Mouse (Mus musculus) left cerebral cortex, postnatal 4 days (tissue): Measurements from ENCODE around the gene Ccdc125. TPM values are rescaled to one million over a fixed set of nuclear protein-coding genes. Genes with fewer than 3 reads are reported as not detected.
A peak's percentile ranks its signal among the peaks of the same experiment; 100 is the strongest.

ENCODE experiments used
- DNase-seq: peaks from one replicate; pipeline ENCODE4 v3.0.0-alpha.2; 2022
- intact Hi-C: fragments of 180-260 bp; cut with DNase I; formaldehyde crosslinking; loops from one replicate; pipeline ENCODE4 v1.15.1; 2025
- total RNA-seq, 2 experiments: library from RNA; stranded (reverse); gene quantifications; 2 replicates each; pipeline ENCODE4 v1.2.3; 2021

Gene Ccdc125
- total RNA-seq: under 1 TPM; 0.86 to 0.93 TPM

DNA sequence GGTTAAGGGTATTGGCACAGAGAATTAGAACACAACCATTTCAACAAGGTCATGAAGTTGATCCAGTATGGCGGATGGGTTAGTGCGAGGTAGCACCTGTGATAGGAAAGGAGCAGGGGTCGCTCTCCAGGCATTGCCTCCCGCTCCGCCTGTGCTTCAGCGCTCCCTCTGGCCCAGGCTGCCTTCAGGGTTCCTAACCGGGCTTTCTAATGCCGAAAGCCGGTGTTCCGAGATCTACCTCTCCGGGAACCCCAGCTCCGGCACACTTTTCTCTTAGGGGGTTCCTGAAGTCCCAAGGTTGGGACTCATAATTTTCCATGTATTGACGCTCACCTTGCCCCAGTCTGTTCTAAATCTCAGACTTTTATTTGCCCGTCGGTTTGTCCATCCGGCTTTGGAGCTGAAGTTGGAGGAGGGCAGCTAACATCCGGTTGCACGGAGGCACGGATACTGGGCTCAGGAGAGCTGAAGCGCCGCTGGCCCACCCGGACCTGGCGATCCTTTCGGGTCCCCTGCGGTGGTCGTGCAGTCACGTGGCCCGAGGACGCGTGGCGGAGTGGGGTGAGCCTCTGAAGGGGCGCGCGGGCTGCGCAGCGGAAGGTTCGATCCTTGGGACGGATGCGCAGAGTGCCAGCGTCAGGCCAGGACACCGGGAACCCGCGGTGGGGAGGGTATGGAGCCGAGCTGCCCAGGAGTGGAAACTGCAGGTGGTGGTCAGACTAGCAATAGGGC lies at the start of gene Ccdc125:
Gene Ccdc125 (plus strand): TSS at position 427 of the 732 bp plus-strand sequence.
- intact Hi-C loops: no loop called here
- peak; percentile 21 for DNase-seq

DNA sequence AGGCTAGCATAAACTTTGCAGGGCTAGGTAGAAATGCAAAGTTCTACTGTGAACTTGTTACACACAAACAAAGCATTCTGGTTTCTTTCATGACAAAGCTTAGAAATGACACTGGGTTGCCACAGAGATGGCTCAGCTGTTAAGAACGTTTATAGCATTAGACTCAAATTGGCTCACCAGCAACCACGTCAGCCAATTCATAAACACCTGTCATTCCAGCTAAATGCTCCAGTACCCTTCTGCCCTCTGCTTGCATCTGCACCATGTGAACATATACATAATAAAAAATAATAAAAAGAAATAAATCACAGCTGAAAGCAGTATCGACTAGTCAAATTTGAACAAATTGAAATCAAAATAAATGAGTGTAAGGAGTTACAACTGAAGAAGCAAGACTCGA lies 47.3 kb upstream of the Ccdc125 start:
- no peak for DNase-seq
- intact Hi-C loops: loop anchor here (10.0 kb wide), 1 partner anchor 203 kb away; no protein-coding TSS in a partner anchor

DNA sequence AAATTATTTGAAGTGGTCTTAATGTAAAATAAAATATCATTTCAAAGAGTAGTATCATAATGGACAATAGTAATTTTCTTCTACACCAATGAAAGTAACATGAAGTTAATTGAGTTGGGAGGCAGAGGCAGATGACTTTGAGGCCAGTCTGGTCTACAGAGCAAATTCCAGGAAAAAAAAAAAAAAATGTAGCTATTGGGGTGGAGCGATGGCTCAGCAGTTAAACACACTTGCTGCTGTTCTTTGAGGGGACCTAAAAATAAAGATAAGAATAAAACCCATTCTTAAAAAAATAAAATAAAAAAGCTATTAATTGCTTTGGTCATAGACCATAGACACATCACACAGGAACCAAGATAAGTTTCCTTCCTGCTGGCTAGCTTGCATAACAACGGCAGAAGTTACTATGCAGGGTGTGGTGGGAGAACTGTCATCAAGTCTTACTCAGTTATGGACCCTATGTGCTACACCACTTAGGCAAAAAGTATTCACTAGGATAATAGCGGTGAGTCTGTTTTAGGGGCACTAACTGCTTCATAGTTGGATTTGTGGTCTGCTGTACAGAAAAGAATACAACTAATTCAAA lies 35.3 kb upstream of the Ccdc125 start:
- intact Hi-C loops: loop anchor here (10.0 kb wide), 1 partner anchor 579 kb away; no protein-coding TSS in a partner anchor
- DNase-seq: no peak

DNA sequence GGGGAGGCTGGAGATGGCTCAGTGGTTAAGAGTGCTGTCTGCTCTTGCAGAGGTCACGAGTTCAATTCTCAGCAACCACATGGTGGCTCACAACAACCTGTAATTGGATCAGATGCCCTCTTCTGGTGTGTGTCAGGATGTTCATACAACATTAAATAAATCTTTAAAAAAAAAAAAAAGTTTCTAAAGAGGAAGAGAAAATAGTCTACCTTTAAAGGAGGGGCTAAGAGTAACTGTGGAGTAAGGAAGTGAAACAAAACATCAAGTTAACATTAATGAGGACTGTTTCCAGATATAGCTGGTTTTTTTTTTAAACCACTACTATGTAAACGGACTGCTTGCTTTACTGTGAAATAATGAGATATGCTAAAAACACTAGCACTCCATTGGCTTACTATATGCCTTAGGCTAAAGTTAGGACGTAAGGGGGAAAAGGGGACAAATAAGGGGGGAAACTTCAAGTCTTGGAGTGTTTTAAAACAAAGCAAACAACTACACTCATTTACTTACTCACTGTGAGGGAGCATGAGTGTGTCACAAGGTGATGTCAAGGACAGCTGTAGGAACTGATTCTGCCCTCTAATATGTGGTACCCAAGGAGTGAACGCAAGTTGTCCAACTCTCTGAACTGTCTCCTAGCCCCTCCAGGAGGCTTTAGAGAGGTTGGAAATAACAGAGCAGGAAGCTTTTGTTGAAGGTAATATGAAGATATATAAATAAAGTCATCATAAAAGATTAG lies 26.9 kb upstream of the Ccdc125 start:
- intact Hi-C loops: no loop called here
- no peak for DNase-seq

DNA sequence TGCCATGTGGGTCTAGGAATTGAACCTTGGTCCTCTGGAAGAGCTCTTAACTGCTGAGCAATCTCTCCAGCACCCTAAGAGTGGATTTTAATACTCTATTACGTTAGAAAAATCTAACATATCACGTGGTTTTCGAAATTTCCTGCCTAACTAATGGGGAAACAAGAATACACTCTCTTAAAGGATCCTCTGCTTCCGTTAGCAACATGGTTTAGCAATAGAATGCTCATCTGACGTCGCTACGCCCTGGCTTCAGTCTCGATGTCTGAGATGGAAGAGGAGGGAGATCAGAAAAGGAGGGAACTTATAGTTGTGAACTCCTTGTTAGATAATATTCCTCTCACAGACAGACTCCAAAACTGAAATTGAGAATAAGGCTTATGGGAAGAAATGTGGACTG lies 21.3 kb upstream of the Ccdc125 start:
- intact Hi-C loops: no loop called here
- no peak for DNase-seq

DNA sequence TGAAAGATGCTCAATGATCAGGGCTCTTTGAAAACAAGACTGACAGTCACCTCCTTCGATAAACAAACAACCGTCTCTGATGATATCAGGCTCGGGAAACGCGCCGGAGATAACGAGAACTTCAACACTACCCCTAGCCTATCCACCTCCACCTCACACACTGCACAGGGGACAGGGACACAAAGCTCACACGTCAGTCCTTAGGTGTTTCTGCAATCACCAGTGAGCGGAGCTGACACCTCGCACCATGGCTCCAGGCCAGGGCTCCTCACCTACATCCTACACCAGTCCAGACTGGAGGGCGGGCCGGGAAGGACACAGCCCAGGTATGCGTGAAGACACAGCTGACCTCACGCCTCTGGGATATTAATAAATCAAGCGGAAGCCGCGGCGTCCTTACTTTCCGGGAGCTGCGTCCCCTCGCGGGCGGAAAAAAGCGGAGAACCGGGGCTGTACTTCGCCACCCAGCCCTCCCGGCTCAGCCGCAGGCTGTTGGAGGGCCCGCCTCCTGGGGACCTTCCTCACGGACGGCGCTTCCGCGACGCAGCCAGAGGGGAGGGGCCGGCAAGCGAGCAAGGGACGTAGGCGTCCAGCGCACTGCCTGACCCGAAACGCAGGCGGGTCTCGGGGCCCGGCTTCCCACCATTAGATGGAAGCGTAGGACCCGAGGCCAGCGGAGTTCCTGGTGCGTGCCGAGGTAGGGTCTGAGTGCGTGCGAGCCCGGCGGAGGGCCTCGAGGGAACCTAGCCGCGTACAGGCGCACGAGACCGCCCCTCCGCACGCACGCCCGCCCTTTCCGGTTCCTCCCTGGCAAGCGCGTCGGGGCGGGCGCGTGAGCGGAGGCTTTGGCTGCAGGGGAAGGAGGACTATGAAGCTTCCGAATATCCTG lies 18.7 kb upstream of the Ccdc125 start, which contains the start of the genes Ak6 and Rad17:
Gene Ak6 (plus strand): TSS at position 430 of the 889 bp plus-strand sequence.
Gene Rad17 (minus strand): TSS at position 502 of the 889 bp plus-strand sequence.
- peak; percentile 96 for DNase-seq
- intact Hi-C loops: no loop called here

DNA sequence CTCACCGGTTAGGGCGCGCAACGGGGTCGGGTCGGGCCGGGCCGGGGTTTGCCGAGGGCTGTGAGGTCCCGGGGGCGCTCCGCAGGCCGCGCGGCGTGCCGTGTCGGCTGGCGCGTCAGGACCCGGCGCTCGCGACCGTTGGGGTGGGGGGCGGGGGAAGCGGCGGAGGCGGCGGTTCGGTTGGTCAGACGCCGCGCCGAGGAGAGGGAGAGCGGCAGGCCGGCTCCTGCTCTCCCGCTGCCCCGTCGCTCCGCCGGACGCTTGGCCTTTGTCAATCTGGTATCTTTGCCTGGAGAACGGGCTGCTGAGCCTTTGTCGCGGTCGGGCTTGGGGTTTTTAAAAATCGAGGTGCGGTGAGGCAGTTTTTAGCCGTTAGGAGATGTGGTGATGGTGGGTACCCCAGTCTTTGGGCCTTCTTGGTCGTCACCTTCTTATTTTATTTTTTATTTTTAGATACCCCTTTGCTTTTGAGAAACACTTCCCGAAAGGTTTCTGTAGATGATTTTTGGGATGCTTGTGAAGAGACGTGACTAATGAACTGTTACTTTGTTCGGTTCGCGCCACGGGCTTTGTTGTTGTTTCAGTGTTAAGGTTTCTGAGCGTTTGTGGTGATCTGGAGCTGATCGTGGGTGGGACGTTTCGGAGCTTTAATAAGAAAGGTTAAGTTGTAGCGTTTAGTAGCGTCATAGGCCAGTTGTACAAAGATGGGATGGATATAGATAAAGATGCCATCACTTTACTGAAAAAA lies 17.9 kb upstream of the Ccdc125 start, which contains the start of gene Taf9:
Gene Taf9 (plus strand): TSS at position 141 of the 748 bp plus-strand sequence.
- no peak for DNase-seq
- intact Hi-C loops: no loop called here

DNA sequence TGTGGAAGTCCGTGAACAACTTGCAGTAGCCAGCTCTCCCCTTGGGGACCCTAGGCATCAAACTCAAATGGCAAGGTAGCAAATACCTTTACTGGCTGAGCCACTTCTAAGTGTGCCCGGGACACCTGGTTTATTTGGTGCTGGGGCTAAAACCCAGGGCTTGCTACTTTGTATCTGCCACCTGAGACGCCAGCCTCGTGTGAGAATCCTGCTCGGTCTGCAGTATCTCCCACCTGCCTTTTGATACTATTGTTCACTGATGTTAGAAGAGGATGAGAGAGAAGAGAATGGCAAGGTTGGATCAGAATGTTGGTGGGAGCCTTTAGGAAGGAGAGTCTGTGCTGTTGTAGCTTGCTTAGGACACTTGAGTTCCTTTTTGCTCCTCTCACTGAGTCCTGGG lies 11.4 kb upstream of the Ccdc125 start:
- no peak for DNase-seq
- intact Hi-C loops: no loop called here

DNA sequence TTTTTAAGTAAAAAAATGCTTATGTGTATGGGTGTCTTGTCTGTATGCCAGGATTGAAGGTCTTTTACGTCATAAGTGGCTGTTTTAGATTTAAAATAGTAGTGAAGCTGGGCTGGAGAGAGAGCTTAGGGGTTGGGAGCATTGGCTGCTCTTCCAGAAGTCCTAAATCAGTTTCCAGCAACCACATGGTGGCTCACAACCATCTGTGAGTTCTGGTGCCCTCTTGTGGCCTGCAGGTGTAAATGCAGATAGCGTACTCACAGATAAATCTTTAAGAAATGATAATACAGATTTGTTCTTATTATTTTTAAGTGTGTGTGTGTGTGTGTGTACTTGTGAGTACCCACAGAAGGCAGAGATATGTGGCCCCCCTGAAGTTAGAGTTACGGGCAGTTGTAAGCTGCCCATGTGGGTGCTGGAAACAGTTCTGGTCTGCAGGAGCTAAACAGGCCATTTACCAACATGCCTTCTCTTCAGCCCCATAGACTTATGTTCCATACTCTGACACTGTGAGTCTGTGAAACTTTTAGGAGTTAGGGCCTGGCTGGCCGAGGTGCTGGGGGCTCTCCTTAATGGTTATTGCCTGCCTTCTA lies 9.6 kb upstream of the Ccdc125 start:
- peak; percentile 55 for DNase-seq
- intact Hi-C loops: no loop called here

DNA sequence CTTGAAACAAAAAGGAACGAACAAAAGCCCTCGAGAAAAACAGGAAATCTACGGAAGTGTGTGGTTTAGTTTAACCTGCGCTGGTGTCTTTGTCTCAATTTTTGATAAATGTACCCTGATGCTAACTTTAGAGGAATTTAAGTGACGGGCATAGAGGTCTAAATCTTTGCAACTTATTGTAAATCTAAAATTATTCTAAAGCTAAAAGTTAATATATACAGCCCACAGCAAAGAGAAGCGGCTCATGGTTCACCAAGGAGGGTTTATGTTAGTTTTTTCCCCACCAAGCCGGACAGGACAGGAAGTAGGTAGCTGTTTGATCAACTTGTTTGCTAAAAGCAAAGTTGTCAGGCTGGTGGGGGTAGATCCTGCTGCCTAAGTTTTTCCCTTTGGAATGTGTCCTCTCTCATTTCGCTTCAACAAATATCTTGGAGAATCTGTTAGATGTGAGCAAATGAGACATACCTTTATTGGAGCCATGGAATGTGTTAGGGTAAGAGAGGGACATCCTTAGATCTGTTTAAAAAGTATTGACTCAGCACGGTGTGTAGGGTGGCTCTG lies 744 bp downstream of the Ccdc125 start:
- DNase-seq: no peak
- intact Hi-C loops: no loop called here

DNA sequence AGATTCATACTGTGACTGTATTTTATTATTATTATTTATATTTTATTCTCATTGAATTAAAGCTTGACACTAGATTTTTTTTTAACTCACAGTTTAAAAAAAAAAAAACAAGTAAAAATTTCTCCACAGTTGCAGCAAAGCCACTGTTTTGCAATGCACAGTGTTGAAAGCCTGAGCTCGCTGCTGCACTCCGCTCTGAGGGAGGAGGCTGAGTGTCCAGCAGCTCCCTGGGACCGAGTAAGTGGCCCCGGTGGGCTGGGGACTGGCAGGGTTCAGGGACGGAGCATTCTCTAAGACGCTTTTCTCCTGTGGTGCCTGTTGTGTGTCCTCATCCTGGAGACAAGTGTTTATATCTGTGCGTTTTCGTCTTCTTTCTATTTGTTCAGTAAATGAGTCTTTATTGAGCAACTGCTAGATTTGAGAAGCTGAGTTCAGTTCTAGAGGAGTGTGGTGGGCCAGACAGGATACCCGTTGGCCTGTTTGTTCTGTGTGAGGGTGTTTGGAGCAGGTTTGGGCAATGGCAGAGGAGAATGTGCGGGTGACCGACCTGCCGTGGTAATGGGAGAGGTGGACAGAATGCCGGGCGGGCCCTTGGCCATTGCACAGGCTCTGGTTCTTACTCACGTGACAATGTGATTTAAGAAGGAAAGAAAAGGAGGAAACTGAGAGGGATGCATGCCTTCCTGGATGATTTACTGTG lies 6.6 kb downstream of the Ccdc125 start:
- no peak for DNase-seq
- intact Hi-C loops: no loop called here

DNA sequence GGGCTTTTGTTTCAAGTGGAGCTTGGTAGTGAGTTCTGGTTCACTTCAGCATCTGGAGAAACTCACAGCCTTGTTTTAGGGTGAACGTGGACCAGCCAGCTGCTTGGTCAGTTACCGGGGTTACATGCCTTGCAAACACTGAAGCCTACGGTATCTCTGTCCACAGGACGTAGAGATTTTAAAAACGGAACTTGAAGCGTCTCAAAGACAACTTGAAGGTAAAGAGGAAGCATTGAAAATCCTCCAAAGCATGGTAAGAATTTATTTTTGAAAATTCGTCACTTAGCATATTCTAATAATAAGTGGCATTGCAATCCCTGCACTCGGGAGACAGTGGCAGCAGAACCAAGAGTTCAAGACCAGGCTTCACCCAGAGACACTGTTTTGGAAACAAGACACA lies 12.1 kb downstream of the Ccdc125 start:
- no peak for DNase-seq
- intact Hi-C loops: no loop called here

DNA sequence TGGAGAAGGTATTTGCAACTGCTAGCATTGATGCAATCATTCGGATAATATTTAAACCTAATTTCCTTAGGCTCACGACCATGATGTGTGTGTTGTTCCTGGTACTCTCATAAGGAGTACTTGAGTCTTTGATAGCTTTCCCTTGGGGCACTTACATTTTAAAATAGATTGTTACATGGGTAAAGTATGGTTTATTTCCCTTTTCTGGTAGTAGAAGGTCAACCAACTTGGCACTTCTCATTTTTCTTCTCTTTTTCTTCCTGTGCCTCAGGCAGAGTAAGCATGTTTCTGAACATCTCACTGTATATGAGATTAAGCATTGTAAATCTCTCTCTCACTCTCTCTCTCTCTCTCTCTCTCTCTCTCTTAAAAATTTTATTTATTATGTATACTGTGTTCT lies 13.3 kb downstream of the Ccdc125 start:
- no peak for DNase-seq
- intact Hi-C loops: no loop called here

DNA sequence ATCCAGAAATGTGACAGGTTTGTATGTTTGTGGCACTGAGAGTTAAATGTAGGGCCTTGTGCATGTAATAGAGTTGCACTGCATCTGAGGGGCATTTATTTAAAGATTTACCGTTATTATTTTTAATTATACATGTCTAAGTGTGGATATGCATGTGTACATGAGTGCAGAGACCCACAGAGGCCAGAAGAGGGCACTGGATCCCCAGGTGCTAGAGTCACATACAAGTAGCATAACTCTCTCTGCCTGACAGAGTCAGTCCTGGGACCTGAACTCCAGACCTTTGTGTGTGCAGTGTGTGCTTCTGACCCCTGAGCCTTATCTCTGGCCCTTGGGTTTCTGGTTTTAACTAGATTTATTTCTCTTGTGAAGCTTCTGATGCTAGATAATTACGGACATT lies 14.8 kb downstream of the Ccdc125 start:
- DNase-seq: no peak
- intact Hi-C loops: no loop called here

DNA sequence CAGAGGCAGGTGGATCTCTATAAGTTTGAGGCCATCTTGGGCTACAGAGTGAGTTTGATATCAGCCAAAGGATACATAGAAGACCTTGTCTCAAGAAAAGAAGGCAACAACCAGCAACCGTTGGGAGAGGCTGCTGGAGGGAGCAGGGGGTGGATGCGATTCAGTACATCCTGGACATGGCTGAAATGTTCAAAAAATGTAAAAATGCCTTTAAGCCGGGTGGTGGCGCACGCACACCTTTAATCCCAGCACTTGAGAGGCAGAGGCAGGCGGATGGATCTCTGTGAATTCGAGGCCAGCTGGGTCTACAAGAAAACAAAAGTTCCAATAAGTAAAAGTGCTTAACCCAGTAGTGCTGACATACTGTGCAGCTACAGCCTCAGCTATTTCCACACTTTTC lies 18.0 kb downstream of the Ccdc125 start:
- intact Hi-C loops: no loop called here
- DNase-seq: no peak

DNA sequence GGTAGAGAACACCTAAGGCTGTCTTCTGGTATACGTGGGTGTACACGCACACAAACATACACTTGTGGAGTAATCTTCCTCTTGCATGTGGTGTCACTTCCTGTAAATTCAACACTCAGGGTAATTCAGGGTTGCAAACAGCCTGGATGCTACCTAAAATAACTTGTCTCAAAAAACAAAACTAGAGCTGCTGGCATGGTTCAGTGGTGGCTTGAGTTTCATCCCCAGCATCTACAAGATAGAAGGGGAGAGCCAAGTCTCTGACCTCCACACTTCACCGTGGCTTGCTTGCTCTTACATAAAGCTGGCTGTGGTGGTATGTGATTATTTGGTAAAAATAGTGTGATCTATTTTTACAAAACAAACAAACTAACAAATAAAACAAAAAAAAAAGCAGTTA lies 28.0 kb downstream of the Ccdc125 start:
- no peak for DNase-seq
- intact Hi-C loops: no loop called here

DNA sequence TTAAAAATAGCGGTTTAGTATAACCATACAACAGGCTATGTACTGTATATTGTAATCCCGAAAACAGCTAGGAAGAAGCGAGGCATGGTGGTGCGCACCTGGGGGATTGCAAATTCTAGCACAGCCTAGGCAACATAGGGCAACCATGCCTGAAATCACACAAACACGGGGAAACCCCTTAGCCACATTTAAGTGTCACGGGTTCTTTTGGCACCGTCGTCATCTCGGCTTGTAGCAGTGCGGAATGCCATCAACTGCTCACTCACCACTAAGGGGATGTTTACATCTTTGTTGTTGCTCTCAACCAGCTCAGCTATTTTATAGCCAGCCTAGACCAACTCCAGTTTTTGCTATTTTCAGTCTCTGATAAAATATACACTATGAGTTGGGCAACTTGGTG lies 29.3 kb downstream of the Ccdc125 start:
- DNase-seq: no peak

DNA sequence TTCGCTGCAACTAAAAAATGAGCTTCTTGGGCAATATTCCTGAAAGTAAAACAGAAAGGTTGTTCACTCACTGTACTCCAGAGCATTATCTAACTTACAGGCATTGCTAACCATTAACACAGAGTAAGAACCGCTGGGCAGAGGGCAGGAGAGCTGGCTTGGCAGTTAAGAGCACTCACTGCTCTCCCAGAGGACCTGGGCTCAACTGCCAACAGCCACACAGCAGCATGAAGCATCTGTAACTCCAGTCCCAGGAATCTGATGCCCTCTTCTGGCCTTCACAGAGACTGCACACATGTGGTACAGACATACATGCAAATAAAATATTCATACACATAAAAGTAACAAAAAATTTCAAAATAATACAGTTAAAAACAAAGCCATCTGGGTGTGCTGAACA lies 34.0 kb downstream of the Ccdc125 start:
- DNase-seq: no peak
- intact Hi-C loops: loop anchor here (10.0 kb wide), 1 partner anchor 649 kb away; no protein-coding TSS in a partner anchor

More for the DNA sequence above, 29.3 kb downstream of the Ccdc125 start:
- intact Hi-C loops: no loop called here
